11 mouse cellular contexts compared by ENCODE assay signal in the genomic region with DNA sequence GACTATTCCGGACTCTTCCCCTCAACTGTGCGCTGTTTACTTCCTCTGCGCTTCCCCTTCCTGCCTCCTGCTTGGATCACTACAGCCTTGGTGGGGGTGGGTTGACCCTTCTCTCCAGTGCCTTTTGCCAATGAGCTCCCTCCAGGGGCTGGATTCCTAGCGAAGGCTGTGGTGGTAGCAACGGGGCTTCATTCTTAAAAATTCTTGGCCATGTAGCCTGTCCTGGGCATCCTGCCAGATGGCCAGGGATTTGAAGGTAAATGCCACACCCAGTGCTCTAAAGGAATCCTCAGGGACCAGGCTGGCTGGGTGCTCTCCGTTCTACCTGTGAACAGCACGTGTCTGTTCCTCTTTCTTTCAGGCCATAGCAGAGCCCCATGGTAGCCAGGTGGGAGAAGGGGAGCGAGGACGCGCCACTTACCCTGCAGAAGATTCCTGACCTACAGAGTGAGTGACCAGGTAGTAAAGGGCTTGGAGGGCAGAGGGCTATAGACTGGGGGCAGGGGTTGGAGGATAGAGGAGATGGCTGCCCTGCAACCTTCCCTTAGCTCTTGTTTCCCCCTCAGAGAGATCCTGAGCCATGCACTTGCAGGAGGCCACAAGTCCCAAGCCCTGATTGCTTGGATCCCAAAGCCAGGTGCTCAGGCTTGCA. TPM values are rescaled to one million over a fixed set of nuclear protein-coding genes. Genes with fewer than 3 reads are reported as not detected.
DNase-seq lines count a peak whose midpoint lies in the region; ATAC-seq and TF ChIP-seq lines count a peak whose summit lies in the region.
"Had no signal": no experiment of that assay in that cellular context is flagged by ENCODE, and none has a peak within 500 bp of the region (broad histone marks: within the 10 kb centered on the region; RNA-seq: fewer than 3 reads in every experiment).

No protein-coding gene starts in this region.

- no peak overlapping the region for H3K4me3 ChIP-seq in intestine, embryonic 15.5 days (replicated peaks)
- no peak overlapping the region for H3K4me3 ChIP-seq in intestine, postnatal 0 days (ENCODE audit: low read depth, low read length)
- H3K4me3 ChIP-seq in heart, embryonic 10.5 days = no peak overlapping the region
- no peak overlapping the region for H3K4me3 ChIP-seq in kidney, embryonic 15.5 days (replicated peaks)
- H3K4me3 ChIP-seq: embryonic facial prominence, embryonic 13.5 days; hindbrain, embryonic 12.5 days; limb, embryonic 12.5 days had no signal

- no peaks in the 10 kb centered on the region for H3K9me3 ChIP-seq in intestine, embryonic 15.5 days
- no peaks in the 10 kb centered on the region for H3K9me3 ChIP-seq in intestine, postnatal 0 days (ENCODE audit: control insufficient read depth)
- no peaks in the 10 kb centered on the region for H3K9me3 ChIP-seq in heart, embryonic 10.5 days
- no peaks in the 10 kb centered on the region for H3K9me3 ChIP-seq in kidney, embryonic 15.5 days (replicated peaks)
- H3K9me3 ChIP-seq: embryonic facial prominence, embryonic 13.5 days; hindbrain, embryonic 12.5 days had no signal

- no peak overlapping the region for H3K9ac ChIP-seq in intestine, embryonic 15.5 days
- H3K9ac ChIP-seq in intestine, postnatal 0 days (ENCODE audit: low read depth, low read length) = no peak overlapping the region
- H3K9ac ChIP-seq in kidney, embryonic 15.5 days = no peak overlapping the region
- H3K9ac ChIP-seq: hindbrain, embryonic 12.5 days; limb, embryonic 12.5 days had no signal

- TF ChIP-seq CTCF in intestine, postnatal 0 days (IDR thresholded peaks at IDR 0.05; ENCODE audit: low read depth) = no peak

- ATAC-seq in intestine, embryonic 15.5 days = no peak
- ATAC-seq in intestine, postnatal 0 days = no peak
- no peak for ATAC-seq in kidney, embryonic 15.5 days (replicated peaks; ENCODE audit: low FRiP score)

- H3K27ac ChIP-seq in intestine, embryonic 15.5 days = no peak overlapping the region
- no peak overlapping the region for H3K27ac ChIP-seq in intestine, postnatal 0 days (ENCODE audit: low read depth, low read length)
- peak overlapping the region; percentile 30; the same call in 1 of the 2 replicates for H3K27ac ChIP-seq in heart, embryonic 10.5 days
- peak overlapping the region; percentile 78 for H3K27ac ChIP-seq in kidney, embryonic 15.5 days
- H3K27ac ChIP-seq: embryonic facial prominence, embryonic 13.5 days; hindbrain, embryonic 12.5 days; limb, embryonic 12.5 days had no signal

- no peaks in the 10 kb centered on the region for H3K27me3 ChIP-seq in intestine, embryonic 15.5 days (replicated peaks)
- H3K27me3 ChIP-seq in intestine, postnatal 0 days (replicated peaks; ENCODE audit: control insufficient read depth, insufficient read depth, low read length) = peaks cover 13% of the 10 kb centered on the region; the same call in 1 of the 2 replicates
- no peaks in the 10 kb centered on the region for H3K27me3 ChIP-seq in heart, embryonic 10.5 days (ENCODE audit: insufficient read depth, poor library complexity, severe bottlenecking)
- no peaks in the 10 kb centered on the region for H3K27me3 ChIP-seq in kidney, embryonic 15.5 days
- H3K27me3 ChIP-seq: embryonic facial prominence, embryonic 13.5 days; limb, embryonic 12.5 days had no signal

- DNase-seq in heart, embryonic 10.5 days (ENCODE audit: low spot score) = no peak
- peak; percentile 69 for DNase-seq in lung, postnatal 36 days
- DNase-seq in layer of hippocampus, adult 18-20 months (ENCODE audit: low spot score in 2 of 2) = no peak
- DNase-seq in retina, embryonic 14.5 days (ENCODE audit: low spot score) = no peak
- no peak for DNase-seq in spleen, postnatal 14 days (ENCODE audit: low spot score in 2 of 2)

- H3K4me2 ChIP-seq in intestine, embryonic 15.5 days (replicated peaks) = 0 out of 2 replicates have a peak overlapping the region, but pooled peaks have one; percentile 17
- no peak overlapping the region for H3K4me2 ChIP-seq in intestine, postnatal 0 days (replicated peaks; ENCODE audit: low read depth)
- H3K4me2 ChIP-seq in kidney, embryonic 15.5 days = no peak overlapping the region
- H3K4me2 ChIP-seq: embryonic facial prominence, embryonic 13.5 days; hindbrain, embryonic 12.5 days; limb, embryonic 12.5 days had no signal

- 60% methylated on average over 10 of the region's 10 CpGs for WGBS in intestine, embryonic 15.5 days
- 54% methylated on average over 10 of the region's 10 CpGs for WGBS in intestine, postnatal 0 days
- WGBS in heart, embryonic 10.5 days = 66% methylated on average over 10 of the region's 10 CpGs
- 66% methylated on average over 10 of the region's 10 CpGs for WGBS in kidney, embryonic 15.5 days

- H3K36me3 ChIP-seq in intestine, embryonic 15.5 days = no peaks in the 10 kb centered on the region
- H3K36me3 ChIP-seq in intestine, postnatal 0 days (ENCODE audit: control insufficient read depth, insufficient read depth) = no peaks in the 10 kb centered on the region
- no peaks in the 10 kb centered on the region for H3K36me3 ChIP-seq in heart, embryonic 10.5 days
- H3K36me3 ChIP-seq in kidney, embryonic 15.5 days = no peaks in the 10 kb centered on the region
- H3K36me3 ChIP-seq: embryonic facial prominence, embryonic 13.5 days; hindbrain, embryonic 12.5 days; limb, embryonic 12.5 days had no signal

- no peaks in the 10 kb centered on the region for H3K4me1 ChIP-seq in intestine, embryonic 15.5 days (replicated peaks)
- H3K4me1 ChIP-seq in intestine, postnatal 0 days (replicated peaks; ENCODE audit: control insufficient read depth, insufficient read depth, low read length) = no peaks in the 10 kb centered on the region
- peaks cover 11% of the 10 kb centered on the region for H3K4me1 ChIP-seq in heart, embryonic 10.5 days
- peaks cover 20% of the 10 kb centered on the region for H3K4me1 ChIP-seq in kidney, embryonic 15.5 days
- H3K4me1 ChIP-seq: hindbrain, embryonic 12.5 days had no signal

RNA-seq across cellular contexts. Expression of gene Kcnj15, which starts 34.2 kb away (rescaled TPM):
- polyA plus RNA-seq in intestine, embryonic 15.5 days (2015; fragmentation: Nextera tagmentation; extraction: Ambion mirVana) = 0.28 and 0.29 TPM in 2 replicates
- polyA plus RNA-seq in intestine, postnatal 0 days (2015; fragmentation: Nextera tagmentation; extraction: Ambion mirVana) = 0.27 and 0.29 TPM in 2 replicates
- polyA plus RNA-seq in heart, embryonic 10.5 days (2016; fragmentation: Nextera tagmentation; extraction: Ambion mirVana) = 0.26 and 0.41 TPM in 2 replicates
- polyA plus RNA-seq in kidney, embryonic 15.5 days (2015; fragmentation: Nextera tagmentation; extraction: Ambion mirVana) = 2.4 and 2.7 TPM in 2 replicates
- total RNA-seq in layer of hippocampus, adult 18-20 months (2021) = under 1 TPM; 0.25 to 0.43 TPM

Comparison
In these comparisons a context has a peak if more than half of its experiments do, and no peak if none do; other contexts are left out.
1. H3K27ac ChIP-seq: peak in heart, embryonic 10.5 days (single experiment) and kidney, embryonic 15.5 days (single experiment); none in intestine, embryonic 15.5 days (single experiment) and intestine, postnatal 0 days (single experiment).